Mouse (Mus musculus) layer of hippocampus, adult 2 months (tissue): ENCODE measurements at regions not wholly inside any gene's neighbourhood (a gene's known extent, or its start where the extent isn't known, plus 50 kb on each side); places are given as distances from the start of the nearest gene placed in this dataset.
A peak's percentile ranks its signal among the peaks of the same experiment; 100 is the strongest.

Experiments
- DNase-seq, 2 experiments: peaks; one replicate each; pipeline ENCODE4 v3.0.0; 2022; ENCODE audit warnings: low spot score in 2 of 2
- H3K27ac ChIP-seq: fragments of 200-600 bp; 2 replicates; pipeline ENCODE4 v1.8.1; 2022
- H3K4me3 ChIP-seq: fragments of 200-600 bp; 2 replicates; pipeline ENCODE4 v1.8.1; 2022; ENCODE audit warnings: mild to moderate bottlenecking
- CTCF ChIP-seq: fragments of 200-600 bp; conservative IDR thresholded peaks from 2 replicates; pipeline ENCODE4 v1.8.1; 2022; ENCODE audit warnings: antibody characterized with exemption, mild to moderate bottlenecking, moderate library complexity

GRCm38 (mm10) chr8:6132243-6132751 is 1027.1 kb upstream of the Slc10a2 start:
- H3K4me3 ChIP-seq = no peak overlapping the region
- TF ChIP-seq CTCF = no peak
- H3K27ac ChIP-seq = no peak overlapping the region
- DNase-seq = no peak

- Histone ChIP-seq H3K27ac (no peak overlapping the region), H3K4me3 (no peak overlapping the region)
- TF ChIP-seq CTCF = no peak
- DNase-seq = no peak
Observed at GRCm38 (mm10) chr8:6125265-6125664, 1020.1 kb upstream of the Slc10a2 start.

GRCm38 (mm10) chr8:6119506-6119905 is 1014.4 kb upstream of the Slc10a2 start:
- no peak for DNase-seq
- no peak for TF ChIP-seq CTCF
- no peak overlapping the region for H3K4me3 ChIP-seq
- no peak overlapping the region for H3K27ac ChIP-seq

GRCm38 (mm10) chr8:6111351-6111750 is 1006.2 kb upstream of the Slc10a2 start:
- TF ChIP-seq CTCF = no peak
- no peak overlapping the region for H3K27ac ChIP-seq
- DNase-seq = peak in 1 of 2 experiments; percentile 7
- H3K4me3 ChIP-seq = no peak overlapping the region

GRCm38 (mm10) chr8:6090028-6090427 is 984.9 kb upstream of the Slc10a2 start:
- DNase-seq = peak in 1 of 2 experiments; percentile 20
- Histone ChIP-seq H3K27ac (no peak overlapping the region), H3K4me3 (no peak overlapping the region)
- TF ChIP-seq CTCF = no peak

GRCm38 (mm10) chr8:6043939-6044577 is 938.9 kb upstream of the Slc10a2 start:
- Histone ChIP-seq H3K27ac (no peak overlapping the region), H3K4me3 (no peak overlapping the region)
- peak; percentile 71 for TF ChIP-seq CTCF
- DNase-seq = peak; percentile 40 to 44

- Histone ChIP-seq H3K27ac (0 out of 2 replicates have a peak overlapping the region, but pooled peaks have one; percentile 33), H3K4me3 (no peak overlapping the region)
- TF ChIP-seq CTCF = no peak
- peak in 1 of 2 experiments; percentile 66 for DNase-seq
Observed at GRCm38 (mm10) chr8:6012206-6012605, 907.1 kb upstream of the Slc10a2 start.

GRCm38 (mm10) chr8:6011182-6011581 is 906.0 kb upstream of the Slc10a2 start:
- H3K4me3 ChIP-seq = no peak overlapping the region
- no peak for DNase-seq
- TF ChIP-seq CTCF = no peak
- H3K27ac ChIP-seq = no peak overlapping the region

- no peak for DNase-seq
- no peak overlapping the region for H3K4me3 ChIP-seq
- no peak overlapping the region for H3K27ac ChIP-seq
- TF ChIP-seq CTCF = no peak
Observed at GRCm38 (mm10) chr8:6010712-6011111, 905.6 kb upstream of the Slc10a2 start.

GRCm38 (mm10) chr8:6002612-6003011 is 897.5 kb upstream of the Slc10a2 start:
- no peak overlapping the region for H3K27ac ChIP-seq
- DNase-seq = no peak
- TF ChIP-seq CTCF = no peak
- no peak overlapping the region for H3K4me3 ChIP-seq

- Histone ChIP-seq H3K4me3 (no peak overlapping the region), H3K27ac (no peak overlapping the region)
- TF ChIP-seq CTCF = peak; percentile 60
- peak; percentile 2 to 10 for DNase-seq
Observed at GRCm38 (mm10) chr8:5994846-5995245, 889.7 kb upstream of the Slc10a2 start.

GRCm38 (mm10) chr8:5965403-5966015 is 860.4 kb upstream of the Slc10a2 start:
- no peak for TF ChIP-seq CTCF

GRCm38 (mm10) chr8:5964299-5964698 is 859.1 kb upstream of the Slc10a2 start:
- no peak overlapping the region for H3K4me3 ChIP-seq
- DNase-seq = no peak
- TF ChIP-seq CTCF = no peak
- no peak overlapping the region for H3K27ac ChIP-seq

More at GRCm38 (mm10) chr8:5965403-5966015, 860.4 kb upstream of the Slc10a2 start:
- DNase-seq = no peak
- no peak overlapping the region for H3K4me3 ChIP-seq
- no peak overlapping the region for H3K27ac ChIP-seq

GRCm38 (mm10) chr8:5938057-5938456 is 832.9 kb upstream of the Slc10a2 start:
- Histone ChIP-seq H3K4me3 (no peak overlapping the region), H3K27ac (no peak overlapping the region)
- no peak for TF ChIP-seq CTCF
- no peak for DNase-seq
